Mouse (Mus musculus) stomach, postnatal 0 days (tissue): ENCODE measurements at regions not wholly inside any gene's neighbourhood (a gene's known extent, or its start where the extent isn't known, plus 50 kb on each side); places are given as distances from the start of the nearest gene placed in this dataset.

Experiments used
- ATAC-seq: fragments of 200-750 bp; cut with Nextera tagmentation; 2 replicates; pipeline ENCODE4 v1.8.0; 2017; ENCODE audit not compliant: low FRiP score, low TSS enrichment
- DNase-seq: peaks from one replicate; pipeline ENCODE4 v3.0.0-alpha.2; 2016; ENCODE audit warnings: low spot score
- H3K27ac ChIP-seq: fragments of 300-500 bp; sonication (generic); replicated peaks from 2 replicates; pipeline ENCODE4 v1.5.1; 2014; ENCODE audit warnings: mild to moderate bottlenecking, control low read depth
- H3K27me3 ChIP-seq: fragments of 300-500 bp; sonication (generic); 2 replicates; pipeline ENCODE4 v1.6.1; 2014; ENCODE audit warnings: low read length; ENCODE audit not compliant: control insufficient read depth, insufficient read depth
- H3K36me3 ChIP-seq: fragments of 300-500 bp; sonication (generic); 2 replicates; pipeline ENCODE4 v1.6.1; 2014; ENCODE audit warnings: low read length, mixed read lengths; ENCODE audit not compliant: control insufficient read depth, insufficient read depth
- H3K4me1 ChIP-seq: fragments of 300-500 bp; sonication (generic); replicated peaks from 2 replicates; pipeline ENCODE4 v1.6.1; 2014; ENCODE audit warnings: antibody characterized with exemption; ENCODE audit not compliant: control insufficient read depth, insufficient read depth
- H3K4me2 ChIP-seq: fragments of 300-500 bp; sonication (generic); replicated peaks from 2 replicates; pipeline ENCODE4 v1.6.1; 2014; ENCODE audit warnings: low read depth, mild to moderate bottlenecking, control low read depth, moderate library complexity
- H3K4me3 ChIP-seq: fragments of 300-500 bp; sonication (generic); 2 replicates; pipeline ENCODE4 v1.5.1; 2014; ENCODE audit warnings: low read depth, low read length, control low read depth
- H3K9ac ChIP-seq: fragments of 300-500 bp; sonication (generic); 2 replicates; pipeline ENCODE4 v1.6.1; 2014; ENCODE audit warnings: mild to moderate bottlenecking, low read length, control low read depth, mixed read lengths
- H3K9me3 ChIP-seq: fragments of 300-500 bp; sonication (generic); 2 replicates; pipeline ENCODE4 v1.6.1; 2016; ENCODE audit warnings: low read length; ENCODE audit not compliant: control insufficient read depth
- CTCF ChIP-seq: IDR thresholded peaks from 2 replicates; pipeline ENCODE4 v1.5.1; 2016; ENCODE audit warnings: antibody characterized with exemption, low read depth, mild to moderate bottlenecking, moderate library complexity
- EP300 ChIP-seq: optimal IDR thresholded peaks from 2 replicates; pipeline ENCODE3; 2016; ENCODE audit warnings: antibody characterized with exemption
- WGBS: fragments of 180-500 bp; shearing (Covaris S2); extraction: QIAGEN DNeasy Blood & Tissue Kit; methylation state at CpG from one replicate; pipeline ENCODE4 v1.1.7; 2014; 5-methylcytosine and 5-hydroxymethylcytosine counted together

- ATAC-seq (no peak), DNase-seq (no peak)
- TF ChIP-seq CTCF (no peak), EP300 (no peak)
- no peak overlapping the region for H3K27ac ChIP-seq
- WGBS, result 35% methylated on average over 11 of the region's 11 CpGs
- no peak overlapping the region for H3K9ac ChIP-seq
- H3K4me1 ChIP-seq, result no peaks in the 10 kb centered on the region
- no peaks in the 10 kb centered on the region for H3K27me3 ChIP-seq
- no peaks in the 10 kb centered on the region for H3K9me3 ChIP-seq
- no peaks in the 10 kb centered on the region for H3K36me3 ChIP-seq
- no peak overlapping the region for H3K4me3 ChIP-seq
- H3K4me2 ChIP-seq, result no peak overlapping the region
These were observed 275.7 kb upstream of the Ptbp2 start for GRCm38 (mm10) chr3:120059959-120060358.

DNA sequence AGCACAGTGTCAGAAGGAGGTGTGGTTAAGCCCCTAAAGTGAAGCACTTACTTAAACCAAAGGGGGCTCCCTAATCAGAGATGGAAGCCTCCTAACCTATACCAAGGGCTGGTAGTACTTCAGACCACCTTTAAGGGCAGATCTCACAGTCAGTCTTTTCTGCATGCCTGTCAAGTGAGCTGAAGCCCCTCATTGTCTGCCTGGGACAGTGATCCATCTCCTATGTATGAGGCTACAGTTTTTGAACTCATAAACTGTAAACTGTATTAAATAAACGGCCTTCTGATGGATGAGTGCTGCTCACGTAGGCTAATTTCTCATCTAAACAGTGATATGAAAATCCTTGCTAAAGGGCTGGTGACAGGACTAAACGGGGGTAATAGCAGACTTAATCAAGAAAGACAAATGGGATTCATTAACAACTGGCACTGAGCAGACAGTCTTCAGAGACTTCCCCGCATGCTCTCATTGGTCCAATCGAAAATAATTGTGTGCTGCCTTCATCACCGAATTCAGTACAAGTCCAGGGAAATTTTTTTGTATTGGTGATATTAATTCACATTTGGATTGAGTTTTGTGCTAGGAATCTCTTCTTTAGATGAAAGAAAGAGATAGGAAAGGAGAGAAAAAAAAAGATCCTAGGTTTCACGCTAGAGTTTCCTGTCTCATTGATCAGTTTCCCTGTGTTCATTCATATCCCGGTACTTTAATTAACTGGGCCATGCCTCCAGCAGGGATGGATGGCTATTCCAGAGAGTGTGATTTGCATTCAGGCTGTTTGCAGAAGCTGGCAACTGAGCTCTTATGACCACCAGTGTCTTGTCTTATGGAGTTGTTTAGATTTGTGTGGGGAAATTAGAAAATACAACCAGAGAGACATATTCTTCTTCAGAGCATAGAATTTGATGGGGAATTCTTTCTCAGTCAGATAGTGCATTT, 271.2 kb upstream of the Ptbp2 start:
- Histone ChIP-seq H3K4me2 (no peak overlapping the region), H3K4me1 (no peaks in the 10 kb centered on the region), H3K9me3 (no peaks in the 10 kb centered on the region), H3K27me3 (no peaks in the 10 kb centered on the region), H3K36me3 (no peaks in the 10 kb centered on the region), H3K4me3 (no peak overlapping the region), H3K27ac (no peak overlapping the region), H3K9ac (no peak overlapping the region)
- WGBS, result 67% methylated on average over 8 of the region's 8 CpGs
- no peak for TF ChIP-seq EP300
- TF ChIP-seq CTCF, result no peak
- ATAC-seq (no peak), DNase-seq (no peak)

DNA sequence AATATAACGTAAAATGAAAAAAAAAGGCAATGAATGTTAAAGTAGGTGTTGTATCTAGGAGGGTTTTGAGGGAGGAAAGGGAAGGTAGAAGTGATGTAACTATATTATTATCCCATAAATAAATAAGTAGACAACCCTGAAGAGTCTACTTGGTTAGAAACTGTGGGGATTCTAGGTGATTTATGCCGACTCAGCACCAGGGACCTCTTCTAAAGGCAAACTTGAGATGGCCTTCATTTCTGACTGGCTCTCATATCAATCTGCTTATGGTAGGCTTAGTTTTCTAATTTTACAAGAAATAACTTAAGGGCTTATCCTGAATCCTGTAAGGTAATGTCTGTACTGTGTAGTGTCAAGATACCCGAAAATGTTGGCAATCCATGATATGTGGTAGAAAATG, 263.0 kb upstream of the Ptbp2 start:
- Histone ChIP-seq H3K27ac (no peak overlapping the region), H3K36me3 (no peaks in the 10 kb centered on the region), H3K4me3 (no peak overlapping the region), H3K4me1 (no peaks in the 10 kb centered on the region), H3K4me2 (no peak overlapping the region), H3K27me3 (no peaks in the 10 kb centered on the region), H3K9me3 (no peaks in the 10 kb centered on the region), H3K9ac (no peak overlapping the region)
- WGBS, result 86% methylated on average over 3 of the region's 3 CpGs
- ATAC-seq, result no peak
- DNase-seq, result no peak
- no peak for TF ChIP-seq CTCF
- TF ChIP-seq EP300, result no peak

DNA sequence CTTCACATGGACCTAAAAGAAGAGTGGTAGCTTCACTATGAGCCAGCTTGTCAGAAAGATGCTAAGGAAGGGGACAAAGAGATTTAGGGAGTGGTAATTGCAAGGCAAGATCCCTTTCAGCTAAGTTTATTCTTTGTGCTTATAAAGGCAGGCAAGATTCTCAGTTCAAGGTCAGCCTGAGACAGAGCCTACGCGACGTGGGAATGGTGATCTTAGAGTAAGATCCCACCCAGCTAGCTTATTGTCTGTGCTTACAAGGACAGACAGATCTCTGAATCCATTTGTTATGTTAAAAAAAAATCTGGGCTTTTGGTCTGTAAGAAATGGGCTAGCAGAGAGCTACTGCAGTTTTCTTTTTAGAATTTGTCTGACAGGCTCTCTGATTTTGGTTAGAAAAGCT, 253.3 kb upstream of the Ptbp2 start:
- Histone ChIP-seq H3K9me3 (no peaks in the 10 kb centered on the region), H3K27me3 (no peaks in the 10 kb centered on the region), H3K4me2 (no peak overlapping the region), H3K27ac (no peak overlapping the region), H3K9ac (no peak overlapping the region), H3K4me1 (no peaks in the 10 kb centered on the region), H3K4me3 (no peak overlapping the region), H3K36me3 (no peaks in the 10 kb centered on the region)
- WGBS, result 91% methylated on average over 3 of the region's 3 CpGs
- no peak for DNase-seq
- no peak for TF ChIP-seq CTCF
- no peak for TF ChIP-seq EP300
- ATAC-seq, result no peak

DNA sequence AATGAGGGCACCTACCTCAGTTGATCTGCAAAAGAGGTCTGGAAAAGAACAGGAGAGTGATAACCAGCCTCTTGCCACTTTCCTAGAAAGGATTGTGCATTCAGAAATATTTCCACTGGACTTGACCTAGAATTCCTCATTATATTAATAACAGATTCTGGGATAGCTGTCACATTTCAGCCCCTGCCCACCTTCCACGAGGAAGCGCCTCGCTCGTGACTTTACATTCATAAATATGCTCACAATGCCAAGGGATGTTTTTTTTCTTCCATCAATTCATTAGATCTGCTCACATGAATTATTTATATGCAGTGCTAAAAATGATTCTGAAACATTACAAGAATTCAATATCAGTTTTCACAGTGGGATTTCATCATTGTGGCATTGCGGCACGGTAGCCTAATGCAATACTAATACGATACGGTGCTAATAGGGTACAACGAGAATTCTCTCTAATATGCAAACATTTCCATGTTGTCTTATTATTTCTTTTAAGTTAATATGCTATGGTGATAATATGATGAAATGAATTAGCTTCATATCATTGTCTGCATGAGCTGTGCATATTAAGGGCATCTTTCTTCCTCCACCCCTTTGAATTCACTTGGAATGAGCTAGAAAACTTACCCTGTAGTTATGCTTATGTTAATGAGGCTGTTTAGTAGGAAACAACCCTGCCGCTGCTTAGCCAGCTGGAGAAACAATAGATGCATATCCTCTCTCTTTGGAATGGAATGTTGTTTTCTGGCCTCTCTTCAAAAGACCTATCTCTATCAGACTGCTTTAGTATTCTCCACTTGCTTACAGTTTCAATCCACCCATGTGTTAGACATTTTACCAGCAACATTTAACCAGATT, 235.8 kb upstream of the Ptbp2 start:
- no peaks in the 10 kb centered on the region for H3K36me3 ChIP-seq
- H3K27ac ChIP-seq, result no peak overlapping the region
- WGBS, result 84% methylated on average over 10 of the region's 10 CpGs
- no peaks in the 10 kb centered on the region for H3K9me3 ChIP-seq
- H3K27me3 ChIP-seq, result no peaks in the 10 kb centered on the region
- no peak overlapping the region for H3K4me2 ChIP-seq
- H3K4me1 ChIP-seq, result no peaks in the 10 kb centered on the region
- no peak overlapping the region for H3K4me3 ChIP-seq
- ATAC-seq (no peak), DNase-seq (no peak)
- no peak for TF ChIP-seq CTCF
- no peak for TF ChIP-seq EP300
- no peak overlapping the region for H3K9ac ChIP-seq
